ENCODE assay signal across 18 mouse cellular contexts in genomic region chr6:134079112-134079511, GRCm38 (mm10). TPM values are rescaled to one million over a fixed set of nuclear protein-coding genes. Genes with fewer than 3 reads are reported as not detected.
DNase-seq lines count a peak whose midpoint lies in the region; ATAC-seq and TF ChIP-seq lines count a peak whose summit lies in the region.
"Had no signal": no experiment of that assay in that cellular context is flagged by ENCODE, and none has a peak within 500 bp of the region (broad histone marks: within the 10 kb centered on the region; RNA-seq: fewer than 3 reads in every experiment).

No protein-coding gene starts in this region.

- H3K4me3 ChIP-seq in layer of hippocampus, adult 2 months: no peak overlapping the region
- H3K4me3 ChIP-seq in left cerebral cortex, adult 2 months: no peak overlapping the region
- no peak overlapping the region for H3K4me3 ChIP-seq in kidney, embryonic 14.5 days (ENCODE audit: low read length)
- H3K4me3 ChIP-seq: heart, embryonic 10.5 days; liver, embryonic 12.5 days; stomach, embryonic 15.5 days had no signal

- H3K4me1 ChIP-seq in kidney, embryonic 14.5 days (ENCODE audit: control insufficient read depth, insufficient read depth, low read length): no peaks in the 10 kb centered on the region
- H3K4me1 ChIP-seq: stomach, embryonic 15.5 days had no signal

- WGBS in kidney, embryonic 14.5 days: 78% methylated on average over 9 of the region's 9 CpGs

- H3K36me3 ChIP-seq in kidney, embryonic 14.5 days (ENCODE audit: control insufficient read depth, insufficient read depth, low read length): peaks cover 4% of the 10 kb centered on the region; the same call in 1 of the 2 replicates
- H3K36me3 ChIP-seq: liver, embryonic 12.5 days; stomach, embryonic 15.5 days had no signal

- H3K27me3 ChIP-seq in kidney, embryonic 14.5 days (ENCODE audit: control insufficient read depth, insufficient read depth, low read length): no peaks in the 10 kb centered on the region
- H3K27me3 ChIP-seq: liver, embryonic 12.5 days; stomach, embryonic 15.5 days had no signal

- intact Hi-C loops in left cerebral cortex, adult 2 months (cut with DNase I): loop anchor here (5.0 kb wide), 2 partner anchors 93 to 138 kb away; no protein-coding TSS in a partner anchor

- peak; percentile 21 to 26 for DNase-seq in layer of hippocampus, adult 2 months (ENCODE audit: low spot score in 2 of 2)
- DNase-seq in layer of hippocampus, adult 9-10 months (ENCODE audit: low spot score): no peak
- peak; percentile 56 to 65 for DNase-seq in cerebellum, postnatal 25 days
- peak; percentile 38 to 70 for DNase-seq in left cerebral cortex, adult 2 months (ENCODE audit: extremely low spot score in 1 of 2, low spot score in 2 of 2)
- DNase-seq in right cerebral cortex, postnatal 36 days (ENCODE audit: low spot score in 2 of 2): peak; percentile 60 to 68
- no peak for DNase-seq in heart, adult 11 months
- no peak for DNase-seq in heart, adult 18-20 months
- DNase-seq: embryo, embryonic 11 days; heart, postnatal 36 days; kidney, adult 11 months; lung, postnatal 36 days; midbrain, embryonic 14.5 days; thymus, postnatal 4 days had no signal

- H3K27ac ChIP-seq in layer of hippocampus, adult 2 months: no peak overlapping the region
- H3K27ac ChIP-seq in left cerebral cortex, adult 2 months: peak overlapping the region; percentile 5; the same call in 1 of the 2 replicates
- no peak overlapping the region for H3K27ac ChIP-seq in kidney, embryonic 14.5 days (ENCODE audit: low read depth, low read length)
- H3K27ac ChIP-seq: heart, embryonic 10.5 days; liver, embryonic 12.5 days; stomach, embryonic 15.5 days had no signal

- ATAC-seq in kidney, embryonic 14.5 days (ENCODE audit: low FRiP score, low TSS enrichment): no peak
- ATAC-seq: activated CD4-positive, CD25-positive, alpha-beta regulatory T cell, adult 4 months; liver, embryonic 12.5 days had no signal

- no peak overlapping the region for H3K4me2 ChIP-seq in kidney, embryonic 14.5 days (replicated peaks; ENCODE audit: low read depth, low read length)
- H3K4me2 ChIP-seq: liver, embryonic 12.5 days; stomach, embryonic 15.5 days had no signal

- no peak for TF ChIP-seq CTCF in layer of hippocampus, adult 2 months (conservative IDR thresholded peaks at IDR 0.05)
- no peak; the same call in 1 of the 2 replicates for TF ChIP-seq CTCF in left cerebral cortex, adult 2 months (IDR thresholded peaks at IDR 0.05)

- no peak overlapping the region for H3K9ac ChIP-seq in kidney, embryonic 14.5 days (ENCODE audit: low read depth, low read length)
- H3K9ac ChIP-seq: liver, embryonic 12.5 days; stomach, embryonic 15.5 days had no signal

- H3K9me3 ChIP-seq in kidney, embryonic 14.5 days (ENCODE audit: control insufficient read depth, low read length): no peaks in the 10 kb centered on the region
- H3K9me3 ChIP-seq: heart, embryonic 10.5 days; liver, embryonic 12.5 days; stomach, embryonic 15.5 days had no signal

RNA-seq across cellular contexts. Expression of gene Etv6, which starts 43.6 kb away (rescaled TPM):
- total RNA-seq in layer of hippocampus, adult 2 months (2021): 1 to 10 TPM; 9.2 to 9.8 TPM
- total RNA-seq in left cerebral cortex, adult 2 months (2021): 10 to 100 TPM; 18.7 to 19.3 TPM
- 11.4 and 18.1 TPM in 2 replicates for polyA plus RNA-seq in kidney, embryonic 14.5 days (2014; fragmentation: Nextera tagmentation; extraction: Ambion mirVana)
- 10 to 100 TPM; 11.3 to 12.1 TPM for total RNA-seq in heart, adult 18-20 months (2021)

Comparison
In these comparisons a context has a peak if more than half of its experiments do, and no peak if none do; other contexts are left out.
1. DNase-seq: peak in layer of hippocampus, adult 2 months (2 of 2), cerebellum, postnatal 25 days (2 of 2), left cerebral cortex, adult 2 months (2 of 2) and right cerebral cortex, postnatal 36 days (2 of 2); none in layer of hippocampus, adult 9-10 months (single experiment), heart, adult 11 months (single experiment) and heart, adult 18-20 months (0 of 2).